Mouse (Mus musculus) forebrain, postnatal 0 days (tissue): Measurements from ENCODE around the gene 1700017B05Rik. TPM values are rescaled to one million over a fixed set of nuclear protein-coding genes. Genes with fewer than 3 reads are reported as not detected.

Experiments
- ATAC-seq: fragments of 200-750 bp; cut with Nextera tagmentation; 2 replicates; pipeline ENCODE4 v1.8.0; 2017; ENCODE audit warnings: mild to moderate bottlenecking, moderate library complexity
- DNase-seq: peaks from one replicate; pipeline ENCODE4 v3.0.0-alpha.2; 2015
- H3K27ac ChIP-seq: fragments of 300-500 bp; sonication (generic); 2 replicates; pipeline ENCODE4 v1.5.1; 2014; ENCODE audit warnings: low read depth, mild to moderate bottlenecking, antibody characterized with exemption, low read length, moderate library complexity, mixed read lengths
- H3K27me3 ChIP-seq: fragments of 300-500 bp; sonication (generic); 2 replicates; pipeline ENCODE4 v1.6.1; 2014; ENCODE audit warnings: mild to moderate bottlenecking, low read length, mixed read lengths; ENCODE audit not compliant: insufficient read depth
- H3K36me3 ChIP-seq: fragments of 300-500 bp; sonication (generic); 2 replicates; pipeline ENCODE4 v1.6.1; 2014; ENCODE audit warnings: mild to moderate bottlenecking, moderate library complexity; ENCODE audit not compliant: insufficient read depth
- H3K4me1 ChIP-seq: fragments of 300-500 bp; sonication (generic); 2 replicates; pipeline ENCODE4 v1.6.1; 2014; ENCODE audit warnings: antibody characterized with exemption; ENCODE audit not compliant: insufficient read depth
- H3K4me2 ChIP-seq: fragments of 300-500 bp; sonication (generic); 2 replicates; pipeline ENCODE4 v1.6.1; 2014; ENCODE audit warnings: low read depth, mild to moderate bottlenecking, moderate library complexity
- H3K4me3 ChIP-seq: fragments of 300-500 bp; sonication (generic); 2 replicates; pipeline ENCODE4 v1.5.1; 2014; ENCODE audit warnings: low read depth, low read length, mixed read lengths
- H3K9ac ChIP-seq: fragments of 300-500 bp; sonication (generic); 2 replicates; pipeline ENCODE4 v1.6.1; 2014; ENCODE audit warnings: mild to moderate bottlenecking
- H3K9me3 ChIP-seq: fragments of 300-500 bp; sonication (generic); 2 replicates; pipeline ENCODE4 v1.6.1; 2016; ENCODE audit warnings: low read length
- CTCF ChIP-seq: sonication (generic); IDR thresholded peaks from 2 replicates; pipeline ENCODE4 v1.5.1; 2016; ENCODE audit warnings: antibody characterized with exemption, control low read depth, low read depth
- WGBS: fragments of 180-500 bp; shearing (Covaris S2); extraction: QIAGEN DNeasy Blood & Tissue Kit; methylation state at CpG from one replicate; pipeline ENCODE4 v1.1.7; 2014; 5-methylcytosine and 5-hydroxymethylcytosine counted together
- polyA plus RNA-seq: library from polyadenylated mRNA; unstranded; fragments of >200 nt; fragmentation: Nextera tagmentation; extraction: Ambion mirVana; gene quantifications from 2 replicates; pipeline ENCODE4 v1.2.1, GENCODE M21; 2015
- total RNA-seq: library from RNA; depleted of rRNA; stranded (reverse); fragments of >200 nt; gene quantifications from 2 replicates; pipeline ENCODE4 v1.2.3, GENCODE M21; 2014

1700017B05Rik gene
- total and polyA plus RNA-seq, 2 experiments from 2014 or later, result 6.7 to 8.5 TPM

DNA sequence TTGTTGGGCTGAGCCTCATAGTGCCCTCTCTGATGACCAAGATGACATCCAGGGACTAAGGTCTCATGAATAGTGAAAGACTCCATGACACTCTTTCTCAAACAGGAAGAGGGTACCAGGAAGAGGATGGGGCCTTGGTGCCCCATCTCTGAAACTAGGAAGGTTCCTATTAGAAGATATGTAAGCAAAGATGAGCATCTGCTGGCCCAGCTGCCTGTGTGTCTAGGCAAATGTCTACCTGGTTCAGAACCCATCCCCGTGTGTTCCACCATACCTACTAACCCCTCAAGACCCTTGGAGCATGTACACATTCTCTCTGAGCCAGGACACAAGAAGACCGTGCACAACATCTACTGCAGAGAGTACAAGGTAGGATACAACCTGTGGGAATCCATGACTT lies 26.2 kb downstream of the 1700017B05Rik start, which contains the start of gene Trcg1:
Gene Trcg1 (plus strand): TSS at position 301 of the 400 bp plus-strand sequence.
- ATAC-seq (no peak), DNase-seq (no peak)
- Histone ChIP-seq H3K4me2 (no peak within 1 kb of the TSS), H3K9ac (no peak within 1 kb of the TSS), H3K9me3 (no peaks in the 10 kb centered on the region), H3K27me3 (no peaks in the 10 kb centered on the region), H3K27ac (no peak within 1 kb of the TSS), H3K36me3 (no peaks in the 10 kb centered on the region), H3K4me3 (no peak within 1 kb of the TSS), H3K4me1 (no peaks in the 10 kb centered on the region)
- 92% methylated on average over 2 of the region's 2 CpGs for WGBS
- TF ChIP-seq CTCF, result no peak

DNA sequence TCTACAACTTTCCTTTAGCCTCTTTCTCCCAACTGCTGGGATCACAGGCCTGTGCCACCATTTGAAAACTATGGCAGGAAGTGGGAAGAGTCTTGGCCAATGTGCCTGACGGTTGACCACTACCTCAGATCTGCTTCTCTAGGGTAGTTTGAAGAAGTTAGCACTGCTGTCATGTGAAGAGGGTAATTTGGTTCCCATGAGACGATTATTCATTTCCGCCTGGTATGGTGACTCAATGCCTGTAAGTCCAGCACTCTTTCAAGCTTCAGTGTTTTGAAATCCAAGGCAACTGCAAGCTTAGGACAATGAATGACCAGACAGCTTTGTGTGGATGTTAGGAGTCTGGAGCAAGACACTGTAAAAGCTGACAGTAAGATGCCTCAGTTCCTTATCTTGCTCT lies 28.6 kb downstream of the 1700017B05Rik start:
- DNase-seq (no peak), ATAC-seq (no peak)
- Histone ChIP-seq H3K9me3 (no peaks in the 10 kb centered on the region), H3K36me3 (no peaks in the 10 kb centered on the region), H3K4me1 (no peaks in the 10 kb centered on the region), H3K4me3 (no peak overlapping the region), H3K27me3 (no peaks in the 10 kb centered on the region), H3K4me2 (no peak overlapping the region), H3K9ac (no peak overlapping the region), H3K27ac (no peak overlapping the region)
- WGBS, result 93% methylated on average over 3 of the region's 3 CpGs
- no peak for TF ChIP-seq CTCF

- Histone ChIP-seq H3K9ac (no peak overlapping the region), H3K36me3 (no peaks in the 10 kb centered on the region), H3K27me3 (no peaks in the 10 kb centered on the region), H3K27ac (no peak overlapping the region), H3K4me3 (no peak overlapping the region), H3K9me3 (no peaks in the 10 kb centered on the region), H3K4me2 (no peak overlapping the region), H3K4me1 (no peaks in the 10 kb centered on the region)
- ATAC-seq (no peak), DNase-seq (no peak)
- 76% methylated on average over 6 of the region's 6 CpGs for WGBS
- TF ChIP-seq CTCF, result no peak
Measured at GRCm38 (mm10) chr9:57233142-57233541, 29.3 kb downstream of the 1700017B05Rik start.

DNA sequence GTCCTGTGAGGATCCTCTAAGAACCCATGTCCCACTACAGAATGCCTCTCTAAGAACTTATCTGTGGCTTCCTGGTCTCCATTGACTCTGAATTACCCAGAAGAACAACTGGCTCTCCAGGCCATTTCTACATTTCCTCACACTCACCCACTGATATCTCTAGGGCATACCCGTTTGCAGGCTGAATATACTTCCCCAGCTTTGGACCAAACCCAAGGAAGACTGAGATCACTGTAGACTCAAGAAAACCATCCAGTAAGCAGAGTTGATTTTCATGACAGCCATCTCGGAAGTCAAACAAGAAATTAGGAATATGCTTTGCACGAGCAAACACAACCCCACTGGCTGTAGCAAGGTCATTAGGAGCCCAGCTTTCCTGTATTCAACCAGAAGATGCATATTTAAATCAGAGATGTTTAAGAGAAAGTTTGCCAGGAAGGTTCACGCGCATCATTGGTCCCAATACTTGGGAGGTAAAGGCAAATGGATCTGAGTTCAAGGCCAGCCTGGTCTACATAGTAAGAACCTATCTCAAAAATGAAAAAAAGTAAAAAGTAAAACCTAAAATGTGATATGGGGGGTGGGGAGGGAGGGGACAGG lies 30.0 kb downstream of the 1700017B05Rik start:
- Histone ChIP-seq H3K9ac (no peak overlapping the region), H3K27me3 (no peaks in the 10 kb centered on the region), H3K36me3 (no peaks in the 10 kb centered on the region), H3K27ac (no peak overlapping the region), H3K9me3 (no peaks in the 10 kb centered on the region), H3K4me2 (no peak overlapping the region), H3K4me1 (no peaks in the 10 kb centered on the region), H3K4me3 (no peak overlapping the region)
- TF ChIP-seq CTCF, result no peak
- DNase-seq, result no peak
- no peak for ATAC-seq
- 94% methylated on average over 5 of the region's 5 CpGs for WGBS

DNA sequence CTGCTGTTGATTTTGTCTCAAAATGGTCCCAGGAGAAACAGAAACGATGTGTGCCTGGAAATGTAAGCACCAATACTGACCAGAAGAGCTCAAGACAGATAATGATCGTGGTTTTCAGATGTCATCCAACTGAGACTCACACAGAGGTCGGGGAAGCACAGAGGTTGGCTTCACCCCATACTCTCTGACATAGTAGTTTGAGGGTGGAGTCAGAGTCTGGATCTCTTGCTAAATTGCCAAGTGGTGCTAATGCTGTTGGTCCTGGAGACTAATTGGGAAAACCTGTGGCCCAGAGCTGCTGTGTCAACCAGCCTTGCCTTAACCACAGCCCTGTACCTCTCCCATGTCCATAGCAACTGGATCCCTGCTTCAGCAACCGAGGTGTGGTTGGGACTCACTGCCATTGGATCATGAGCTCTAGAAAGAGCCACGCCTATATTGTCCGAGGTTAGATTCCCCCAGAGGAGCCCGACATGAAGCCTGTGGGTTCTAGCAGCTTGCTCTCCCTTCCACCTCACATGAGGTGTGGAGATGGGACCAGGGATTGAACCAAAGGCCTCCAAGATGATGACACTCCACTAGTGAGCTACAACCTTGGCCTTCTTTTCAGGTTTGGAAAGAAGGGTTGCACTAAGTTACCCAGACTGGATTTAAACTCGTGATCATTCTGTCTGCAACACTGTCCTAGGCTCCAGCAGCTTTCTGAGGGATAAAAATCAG lies 30.7 kb downstream of the 1700017B05Rik start:
- no peaks in the 10 kb centered on the region for H3K27me3 ChIP-seq
- H3K4me2 ChIP-seq, result no peak overlapping the region
- no peak overlapping the region for H3K9ac ChIP-seq
- H3K9me3 ChIP-seq, result no peaks in the 10 kb centered on the region
- DNase-seq, result no peak
- no peak for TF ChIP-seq CTCF
- no peaks in the 10 kb centered on the region for H3K36me3 ChIP-seq
- H3K4me3 ChIP-seq, result no peak overlapping the region
- no peak for ATAC-seq
- no peak overlapping the region for H3K27ac ChIP-seq
- no peaks in the 10 kb centered on the region for H3K4me1 ChIP-seq
- 74% methylated on average over 8 of the region's 8 CpGs for WGBS

DNA sequence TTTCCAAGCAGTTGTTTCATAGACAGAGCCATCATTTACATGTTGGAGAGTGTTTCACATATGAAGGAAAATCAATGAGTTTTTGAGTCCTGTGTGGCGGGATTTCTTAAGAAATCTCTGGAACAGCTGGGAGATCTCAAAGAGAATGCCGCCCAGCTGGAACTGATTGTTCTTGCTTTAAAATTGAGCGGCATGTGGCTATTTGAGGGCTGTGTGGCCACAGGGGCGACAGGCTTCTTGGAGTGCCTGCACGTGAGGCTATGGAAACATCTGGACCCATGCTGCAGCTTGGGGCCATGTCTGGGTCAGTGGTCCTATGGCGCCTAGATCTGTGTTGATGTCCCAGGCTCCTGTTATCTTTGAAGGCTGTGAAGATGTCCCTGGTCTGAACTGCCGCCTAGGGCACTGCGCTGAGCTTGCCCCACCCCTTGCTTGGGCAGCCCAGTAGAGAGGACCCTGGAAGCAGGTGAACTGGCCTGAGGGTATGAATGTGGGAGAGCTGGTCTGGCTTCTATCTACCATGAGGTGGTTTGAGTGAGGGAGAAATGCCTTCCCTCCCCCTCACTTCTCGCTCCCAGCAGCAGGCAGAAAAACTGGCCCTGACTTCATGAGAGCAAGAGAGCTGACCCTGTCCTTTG lies 32.1 kb downstream of the 1700017B05Rik start:
- DNase-seq, result no peak
- Histone ChIP-seq H3K9ac (no peak overlapping the region), H3K4me3 (no peak overlapping the region), H3K4me2 (no peak overlapping the region), H3K4me1 (no peaks in the 10 kb centered on the region), H3K27me3 (no peaks in the 10 kb centered on the region), H3K36me3 (no peaks in the 10 kb centered on the region), H3K9me3 (no peaks in the 10 kb centered on the region), H3K27ac (no peak overlapping the region)
- no peak for ATAC-seq
- WGBS, result 79% methylated on average over 9 of the region's 9 CpGs
- TF ChIP-seq CTCF, result no peak

DNA sequence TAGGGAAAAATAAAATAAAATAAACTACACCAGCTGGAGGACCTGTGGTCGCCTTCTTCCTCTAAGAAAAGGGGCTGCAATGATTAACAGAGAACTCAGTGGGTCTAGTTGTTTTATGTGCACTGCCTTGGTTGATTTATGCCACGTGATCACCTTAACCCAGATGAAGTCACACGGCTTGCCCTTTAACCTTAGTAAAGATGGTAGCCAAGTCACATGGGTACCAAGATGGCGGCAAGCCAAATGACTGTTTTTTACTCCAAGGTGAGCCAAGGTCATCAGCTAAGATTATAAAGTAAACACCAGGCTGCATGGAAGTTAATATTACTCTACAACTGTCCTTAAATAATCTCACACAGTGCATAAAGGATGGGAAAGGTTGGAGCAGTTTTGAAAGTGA lies 32.7 kb downstream of the 1700017B05Rik start:
- H3K4me3 ChIP-seq, result no peak overlapping the region
- 86% methylated on average over 4 of the region's 4 CpGs for WGBS
- H3K27ac ChIP-seq, result no peak overlapping the region
- H3K9me3 ChIP-seq, result no peaks in the 10 kb centered on the region
- no peaks in the 10 kb centered on the region for H3K4me1 ChIP-seq
- no peak overlapping the region for H3K4me2 ChIP-seq
- no peaks in the 10 kb centered on the region for H3K27me3 ChIP-seq
- no peak overlapping the region for H3K9ac ChIP-seq
- TF ChIP-seq CTCF, result no peak
- ATAC-seq (no peak), DNase-seq (no peak)
- H3K36me3 ChIP-seq, result no peaks in the 10 kb centered on the region
